In genomic region chr6:108695844-108696821, GRCm38 (mm10) we compare ENCODE assay signal across 22 mouse cellular contexts. TPM values are rescaled to one million over a fixed set of nuclear protein-coding genes. Genes with fewer than 3 reads are reported as not detected.
DNase-seq lines count a peak whose midpoint lies in the region; ATAC-seq lines count a peak whose summit lies in the region.
"Had no signal": no experiment of that assay in that cellular context is flagged by ENCODE, and none has a peak within 500 bp of the region (broad histone marks: within the 10 kb centered on the region; RNA-seq: fewer than 3 reads in every experiment).

No protein-coding gene starts in this region.

- no peaks in the 10 kb centered on the region for H3K27me3 ChIP-seq in hindbrain, embryonic 11.5 days (ENCODE audit: control insufficient read depth, insufficient read depth, low read length)
- H3K27me3 ChIP-seq: limb, embryonic 13.5 days; liver, embryonic 15.5 days had no signal

- no peak overlapping the region for H3K4me2 ChIP-seq in hindbrain, embryonic 11.5 days (replicated peaks; ENCODE audit: low read depth, low read length)
- H3K4me2 ChIP-seq: heart, embryonic 12.5 days; limb, embryonic 13.5 days; liver, embryonic 15.5 days had no signal

- peak; percentile 59 to 60 for DNase-seq in spleen, adult 18-20 months
- DNase-seq in spleen, adult 12 weeks (ENCODE audit: low spot score), result no peak
- DNase-seq in lung, postnatal 14 days, result peak; percentile 19
- DNase-seq in hindbrain, embryonic 11.5 days (ENCODE audit: low spot score), result no peak
- no peak for DNase-seq in left cerebral cortex, postnatal 4 days
- no peak for DNase-seq in layer of hippocampus, postnatal 10 days (ENCODE audit: low spot score in 2 of 2)
- DNase-seq in left cerebral cortex, postnatal 36 days (ENCODE audit: low spot score in 2 of 2), result no peak
- DNase-seq: adrenal gland, postnatal 25 days; cerebellum, postnatal 14 days; gastrocnemius, postnatal 14 days; heart, postnatal 36 days; kidney, adult 2 months; kidney, postnatal 36 days had no signal

- ATAC-seq in monocyte, adult 5-6 weeks (replicated peaks; ENCODE audit: insufficient number of reproducible peaks, low FRiP score, low TSS enrichment, poor library complexity, severe bottlenecking), result peak; percentile 93
- ATAC-seq in hindbrain, embryonic 11.5 days (ENCODE audit: low FRiP score), result no peak
- ATAC-seq: forebrain, embryonic 16.5 days had no signal

- peaks cover 9% of the 10 kb centered on the region for H3K4me1 ChIP-seq in hindbrain, embryonic 11.5 days (replicated peaks; ENCODE audit: control insufficient read depth, insufficient read depth, low read length)

- no peak overlapping the region for H3K4me3 ChIP-seq in hindbrain, embryonic 11.5 days (ENCODE audit: low read depth, low read length)
- H3K4me3 ChIP-seq: embryonic facial prominence, embryonic 10.5 days; erythroblast, embryonic 14.5 days; heart, embryonic 12.5 days; left cerebral cortex, adult 2 months; limb, embryonic 13.5 days; liver, embryonic 15.5 days; midbrain, embryonic 10.5 days had no signal

- 84% methylated on average over 11 of the region's 11 CpGs for WGBS in hindbrain, embryonic 11.5 days

- H3K9me3 ChIP-seq in hindbrain, embryonic 11.5 days (ENCODE audit: control insufficient read depth, low read length), result no peaks in the 10 kb centered on the region
- H3K9me3 ChIP-seq: embryonic facial prominence, embryonic 10.5 days; heart, embryonic 12.5 days; limb, embryonic 13.5 days; liver, embryonic 15.5 days; midbrain, embryonic 10.5 days had no signal

- intact Hi-C loops in left cerebral cortex, postnatal 4 days (cut with DNase I), result no loop called here
- intact Hi-C loops in left cerebral cortex, postnatal 36 days (cut with DNase I), result no loop called here

- H3K9ac ChIP-seq in hindbrain, embryonic 11.5 days (ENCODE audit: low read depth, low read length), result no peak overlapping the region
- H3K9ac ChIP-seq: heart, embryonic 12.5 days; limb, embryonic 13.5 days; liver, embryonic 15.5 days had no signal

- H3K36me3 ChIP-seq in hindbrain, embryonic 11.5 days (ENCODE audit: control insufficient read depth, insufficient read depth, low read length), result no peaks in the 10 kb centered on the region
- H3K36me3 ChIP-seq: embryonic facial prominence, embryonic 10.5 days; heart, embryonic 12.5 days; limb, embryonic 13.5 days; liver, embryonic 15.5 days; midbrain, embryonic 10.5 days had no signal

- no peak overlapping the region for H3K27ac ChIP-seq in hindbrain, embryonic 11.5 days (ENCODE audit: low read depth, low read length)
- H3K27ac ChIP-seq: embryonic facial prominence, embryonic 10.5 days; left cerebral cortex, adult 2 months; limb, embryonic 13.5 days; liver, embryonic 15.5 days; midbrain, embryonic 10.5 days had no signal

RNA-seq across cellular contexts. Expression of gene Bhlhe40, which starts 35.7 kb away (rescaled TPM):
- total RNA-seq in monocyte, adult 5-6 weeks (2017), result 293 to 388 TPM (median 305 TPM) in 3 replicates
- 2.1 and 3.0 TPM in 2 replicates for polyA plus RNA-seq in hindbrain, embryonic 11.5 days (2014; fragmentation: Nextera tagmentation; extraction: Ambion mirVana)
- 10 to 100 TPM; 33.1 to 35.4 TPM for total RNA-seq in left cerebral cortex, postnatal 4 days (2021)
- total RNA-seq in layer of hippocampus, postnatal 10 days (2021), result 10 to 100 TPM; 36.9 to 49.7 TPM
- 100 to 1,000 TPM in 1 of 2 experiments, 10 to 100 TPM in 1; 94.0 to 104 TPM for total RNA-seq in left cerebral cortex, postnatal 36 days (2021)

Comparison
In these comparisons a context has a peak if more than half of its experiments do, and no peak if none do; other contexts are left out.
1. DNase-seq: peak in spleen, adult 18-20 months (2 of 2) and lung, postnatal 14 days (single experiment); none in spleen, adult 12 weeks (single experiment), hindbrain, embryonic 11.5 days (single experiment), left cerebral cortex, postnatal 4 days (single experiment), layer of hippocampus, postnatal 10 days (0 of 2) and left cerebral cortex, postnatal 36 days (0 of 2).